Mouse (Mus musculus) lung, postnatal 36 days (tissue): ENCODE results near the gene Wdr62.

Experiments
- DNase-seq: peaks from one replicate; pipeline ENCODE4 v3.0.0; 2022; ENCODE audit warnings: mixed read lengths

Wdr62 gene

DNA sequence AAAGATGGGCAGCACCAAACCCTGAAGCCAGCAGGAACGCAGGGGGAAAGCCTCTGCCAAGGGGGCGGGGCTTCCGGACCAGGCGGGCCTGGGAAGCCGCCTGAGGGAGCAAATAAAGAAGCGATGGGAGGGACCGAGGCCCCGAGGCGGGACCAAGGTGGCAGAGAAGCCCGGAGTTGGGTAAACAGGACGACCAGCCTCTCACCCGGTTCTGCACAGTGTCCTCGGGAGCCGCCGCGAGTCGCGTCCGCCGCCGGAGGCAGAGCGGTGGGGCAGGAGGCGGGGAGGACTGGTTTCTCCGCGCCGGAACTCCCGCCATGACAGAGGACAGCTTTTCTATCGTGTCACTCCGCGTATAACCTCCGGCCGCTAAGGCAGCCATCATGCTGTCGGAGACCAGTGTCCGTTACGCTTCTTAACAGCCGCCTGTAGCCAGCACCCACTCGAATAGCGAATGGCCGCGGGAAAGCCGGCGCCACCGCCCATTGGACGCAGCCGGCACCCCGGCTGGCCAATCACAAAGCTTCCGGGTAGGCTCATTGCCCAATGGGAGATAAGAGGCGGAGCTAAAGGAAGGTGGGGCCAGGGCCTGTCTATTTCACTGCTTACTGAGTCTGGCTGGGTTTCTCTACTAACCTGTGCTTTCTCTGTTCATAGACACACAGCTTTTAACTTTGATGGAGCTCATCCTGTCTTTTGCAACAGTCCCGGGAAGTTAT lies at the start of gene Wdr62, which contains the start of gene Thap8:
TSS of gene Wdr62 (minus strand) at position 469 of the 719 bp plus-strand sequence.
TSS of gene Thap8 (plus strand) at position 144 of the 719 bp plus-strand sequence.
- peak; percentile 96 for DNase-seq

DNA sequence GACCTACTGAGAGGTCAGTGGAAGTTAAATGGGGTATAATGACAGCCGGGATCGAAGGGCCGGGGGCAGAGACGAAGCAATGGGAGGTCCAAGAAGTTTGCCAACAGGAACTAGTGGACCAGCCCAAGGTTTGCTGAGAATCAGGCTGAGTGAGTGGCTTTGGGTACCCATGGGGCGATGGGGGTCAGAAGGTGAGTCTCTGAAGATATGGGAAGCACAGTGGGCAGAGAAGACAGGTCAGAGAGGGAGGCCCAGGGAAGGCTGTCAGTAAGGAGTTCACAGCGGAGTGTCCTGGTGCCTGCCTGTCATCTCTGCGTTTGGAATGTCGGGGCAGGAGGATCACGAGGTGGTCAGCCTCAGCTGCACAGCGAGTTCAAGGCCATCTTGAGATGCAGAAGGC lies 48.2 kb upstream of the Wdr62 start:
- no peak for DNase-seq

- DNase-seq = peak; percentile 44
Observed at GRCm38 (mm10) chr7:30327140-30327539, 46.9 kb upstream of the Wdr62 start.

GRCm38 (mm10) chr7:30326427-30326826 lies 46.2 kb upstream of the Wdr62 start:
- DNase-seq = no peak

GRCm38 (mm10) chr7:30325364-30325763 lies 45.1 kb upstream of the Wdr62 start:
- DNase-seq = peak; percentile 66

- no peak for DNase-seq
Observed at GRCm38 (mm10) chr7:30324300-30324944, 44.2 kb upstream of the Wdr62 start.

- DNase-seq = no peak
Observed at GRCm38 (mm10) chr7:30323795-30324194, 43.6 kb upstream of the Wdr62 start, which contains the start of gene Sdhaf1. Gene Sdhaf1 (minus strand): TSS chr7:30323895.

DNA sequence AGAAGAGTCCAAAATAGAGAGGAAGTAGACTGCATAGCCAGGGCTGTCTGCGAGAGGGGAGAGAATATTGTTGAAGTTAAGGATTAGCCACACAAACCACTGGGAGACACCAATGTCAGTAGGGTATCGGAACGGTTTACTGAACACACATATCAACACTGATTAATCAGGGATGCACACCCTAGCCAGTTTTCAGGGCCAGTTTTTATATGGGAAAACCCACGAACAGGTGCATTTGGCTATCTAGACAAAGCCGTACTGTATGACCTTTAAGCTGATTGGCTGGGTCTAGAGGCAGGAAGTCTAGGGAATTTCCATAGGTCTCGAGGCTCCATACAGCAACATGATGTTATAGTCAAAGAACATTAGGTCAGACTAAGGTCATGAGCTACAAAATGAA lies 42.6 kb upstream of the Wdr62 start:
- no peak for DNase-seq

DNA sequence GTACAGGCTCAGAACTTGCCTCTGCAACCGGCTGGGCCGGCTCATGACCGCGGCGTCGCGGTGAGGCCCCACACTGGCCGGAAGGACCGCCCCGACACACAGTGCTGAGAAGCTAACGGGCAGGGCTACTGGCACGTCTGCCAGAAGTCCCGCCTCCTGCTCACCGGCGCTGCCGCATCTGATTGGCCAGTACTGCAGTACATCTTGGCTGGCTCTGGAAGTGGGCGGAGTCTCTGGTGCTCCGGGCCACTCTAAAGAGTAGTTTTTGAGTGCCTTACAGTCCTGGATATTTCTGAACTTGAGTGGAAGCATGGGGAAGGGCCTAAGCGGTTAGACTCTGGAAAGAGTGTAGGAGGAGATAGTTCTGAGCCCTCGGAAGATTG lies 42.1 kb upstream of the Wdr62 start:
- peak; percentile 99 for DNase-seq

GRCm38 (mm10) chr7:30321539-30322284 lies 41.5 kb upstream of the Wdr62 start, which contains the start of gene E130208F15Rik:
Gene E130208F15Rik (plus strand): TSS chr7:30321740.
- DNase-seq = peak; percentile 89

DNA sequence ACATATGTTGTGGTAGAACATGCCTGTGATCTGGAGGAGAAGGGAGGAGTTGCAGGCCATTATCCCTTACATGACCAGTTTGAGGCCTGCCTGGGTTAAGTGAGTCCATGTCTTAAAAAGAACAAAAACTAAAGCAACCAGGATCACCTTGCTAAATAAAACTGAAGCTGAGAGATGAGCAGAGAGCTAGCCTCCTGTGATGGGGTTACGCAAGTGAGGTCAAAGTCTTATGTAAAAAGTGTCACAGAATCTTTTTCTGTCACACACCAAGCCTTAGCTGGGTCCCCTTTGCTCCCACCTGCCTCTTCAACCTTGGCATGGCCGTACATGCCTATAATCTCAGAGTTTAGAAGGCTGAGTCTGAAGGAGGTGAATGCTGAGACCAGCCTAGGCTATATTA lies 40.7 kb upstream of the Wdr62 start:
- DNase-seq = no peak

GRCm38 (mm10) chr7:30318142-30318541 lies 37.9 kb upstream of the Wdr62 start:
- DNase-seq = no peak

- DNase-seq = no peak
Observed at GRCm38 (mm10) chr7:30315559-30316529, 35.6 kb upstream of the Wdr62 start.

DNA sequence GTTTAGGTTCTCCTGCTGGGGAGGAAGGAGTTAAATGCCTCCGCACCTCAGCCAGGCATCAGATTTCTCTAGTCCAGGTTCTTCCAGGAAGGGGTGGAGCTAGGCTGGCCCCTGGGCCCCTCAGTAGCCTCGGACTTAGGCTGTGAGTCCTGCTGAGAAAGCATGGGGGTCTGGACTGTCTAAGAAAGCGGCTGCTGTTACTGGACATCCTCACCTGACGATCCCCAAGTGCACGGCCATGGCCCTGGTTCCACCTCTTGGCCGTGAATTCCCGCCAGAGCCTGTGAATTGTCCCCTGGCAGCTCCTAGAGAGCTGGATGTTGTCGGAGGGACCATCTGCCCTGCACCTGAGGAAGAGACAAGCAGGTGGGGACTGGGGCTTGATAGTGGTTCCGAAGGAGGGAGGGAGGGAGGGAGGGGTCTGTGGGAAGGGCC lies 34.5 kb upstream of the Wdr62 start, which contains the start of gene Syne4:
TSS of gene Syne4 (plus strand) at position 87 of the 435 bp plus-strand sequence.
- no peak for DNase-seq

- DNase-seq = no peak
Observed at GRCm38 (mm10) chr7:30313666-30314320, 33.6 kb upstream of the Wdr62 start.

DNA sequence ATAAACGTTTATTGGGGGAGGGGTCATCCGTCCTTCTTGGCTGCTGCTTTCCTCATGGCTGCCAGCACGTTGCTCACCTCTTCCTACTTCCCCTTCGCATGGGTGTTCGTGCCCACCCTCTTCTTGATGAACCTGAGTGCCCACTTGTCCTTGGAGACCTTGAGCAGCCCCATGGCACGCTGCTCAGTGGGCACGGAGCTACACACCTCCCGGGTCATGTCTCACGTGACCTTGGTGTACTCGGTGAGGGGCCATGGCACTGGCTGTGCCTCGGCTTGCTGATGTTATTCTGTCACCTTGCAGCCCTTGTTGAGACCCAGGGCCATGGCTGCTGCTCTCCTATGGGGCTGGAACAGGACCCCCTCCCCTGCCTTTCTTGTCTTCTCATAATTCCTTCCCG lies 29.9 kb upstream of the Wdr62 start:
- DNase-seq = no peak

GRCm38 (mm10) chr7:30309395-30310129 lies 29.3 kb upstream of the Wdr62 start:
- no peak for DNase-seq

- DNase-seq = peak; percentile 98
Observed at GRCm38 (mm10) chr7:30308076-30309005, 28.1 kb upstream of the Wdr62 start, which contains the start of gene Alkbh6. Gene Alkbh6 (plus strand): TSS chr7:30308717.

DNA sequence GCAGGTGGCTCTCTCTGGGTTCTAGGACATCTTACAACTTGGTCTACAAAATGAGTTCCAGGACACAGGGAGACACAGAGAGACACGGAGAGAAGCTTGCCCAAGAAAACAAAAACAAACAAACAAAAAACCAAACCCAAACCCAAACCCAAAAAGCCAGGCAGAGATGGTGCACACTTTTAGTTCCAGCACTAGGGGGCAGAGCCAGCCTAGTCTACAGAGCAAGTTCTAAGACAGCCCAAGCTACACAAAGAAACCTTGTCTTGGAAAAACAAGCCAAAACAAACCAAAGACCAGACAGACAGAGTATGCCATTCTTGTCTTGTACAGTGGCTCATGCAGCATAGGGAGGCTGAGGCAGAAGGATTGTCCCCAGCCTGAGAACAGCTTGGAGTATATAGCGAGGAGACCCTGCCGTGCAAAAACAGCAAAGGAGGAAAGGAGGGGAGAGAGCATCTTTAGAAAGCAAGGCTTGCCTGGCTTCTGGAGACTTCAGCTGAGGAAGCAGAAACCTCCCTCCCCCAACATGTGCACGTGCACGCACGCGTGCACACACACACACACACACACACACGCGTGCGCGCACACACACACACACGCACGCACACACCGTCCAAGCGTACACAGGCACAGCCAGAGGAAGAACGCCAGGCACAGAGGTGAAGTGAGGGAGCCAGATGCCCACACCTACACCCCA lies 26.0 kb upstream of the Wdr62 start:
- DNase-seq = no peak
